Mouse (Mus musculus) E14TG2a.4 (cell line): Measurements from ENCODE around the gene H2-M5.

ENCODE experiments used
- CTCF ChIP-seq: conservative IDR thresholded peaks from 2 replicates; pipeline ENCODE4 v1.5.1; 2014; ENCODE audit warnings: low read length
- POU5F1 ChIP-seq: IDR thresholded peaks from 2 replicates; pipeline ENCODE4 v1.6.1; 2014; ENCODE audit warnings: low read length, borderline replicate concordance

GRCm38 (mm10) chr17:36988475-36988874 is 862 bp downstream of the H2-M5 start:
- no peak for TF ChIP-seq CTCF
- TF ChIP-seq POU5F1: no peak
